Mouse (Mus musculus) urinary bladder, adult 18-20 months (tissue): ENCODE data around the gene Pyroxd2.
"Not testable (repeated sequence)": the region's sequence is repeated elsewhere in the genome, so short reads cannot be mapped to it uniquely, and the experiment has no call there.

ENCODE experiments used
- DNase-seq, 2 experiments: peaks; one replicate each; pipeline ENCODE4 v3.0.0; 2022; ENCODE audit warnings: low spot score in 2 of 2, mixed read lengths in 2 of 2

Pyroxd2 gene

GRCm38 (mm10) chr19:42689786-42690185, 62.8 kb downstream of the Pyroxd2 start:
- no peak for DNase-seq

GRCm38 (mm10) chr19:42689321-42689720, 63.3 kb downstream of the Pyroxd2 start:
- no peak for DNase-seq

GRCm38 (mm10) chr19:42682776-42683175, 69.8 kb downstream of the Pyroxd2 start:
- not testable (repeated sequence) for DNase-seq

- DNase-seq: peak in 1 of 2 experiments; percentile 11
These were observed 74.4 kb downstream of the Pyroxd2 start for GRCm38 (mm10) chr19:42678191-42678590.

GRCm38 (mm10) chr19:42677452-42677851, 75.1 kb downstream of the Pyroxd2 start:
- no peak for DNase-seq

- no peak for DNase-seq
These were observed 75.6 kb downstream of the Pyroxd2 start for GRCm38 (mm10) chr19:42676931-42677330.
